Mouse (Mus musculus) c-Kit-negative CD71-positive TER-119-positive erythroid progenitor cells, embryonic 14.5 days (primary cell): ENCODE results near the gene Rtl8c.
"Not testable (repeated sequence)": the region's sequence is repeated elsewhere in the genome, so short reads cannot be mapped to it uniquely, and the experiment has no call there.

Experiments used
- DNase-seq: peaks from one replicate; pipeline ENCODE4 v3.0.0-alpha.2; 2013; ENCODE audit warnings: low read depth, low spot score

Gene Rtl8c

GRCm38 (mm10) chrX:53607242-53608121 is at the start of gene Rtl8c:
Rtl8c (plus strand) TSS chrX:53608032.
- no peak for DNase-seq

GRCm38 (mm10) chrX:53579311-53579710 is 28.5 kb upstream of the Rtl8c start:
- no peak for DNase-seq

GRCm38 (mm10) chrX:53581407-53581806 is 26.4 kb upstream of the Rtl8c start:
- not testable (repeated sequence) for DNase-seq

- DNase-seq, result not testable (repeated sequence)
Observed at GRCm38 (mm10) chrX:53583404-53583803, 24.4 kb upstream of the Rtl8c start.

GRCm38 (mm10) chrX:53599993-53600392 is 7.8 kb upstream of the Rtl8c start:
- not testable (repeated sequence) for DNase-seq

- not testable (repeated sequence) for DNase-seq
Observed at GRCm38 (mm10) chrX:53606176-53606575, 1.7 kb upstream of the Rtl8c start.

- no peak for DNase-seq
Observed at GRCm38 (mm10) chrX:53608122-53608813, 436 bp downstream of the Rtl8c start.

GRCm38 (mm10) chrX:53608879-53609278 is 1.0 kb downstream of the Rtl8c start, which contains the start of gene Gm14597:
Gm14597 (minus strand) TSS chrX:53608979.
- DNase-seq, result not testable (repeated sequence)

GRCm38 (mm10) chrX:53610571-53610970 is 2.7 kb downstream of the Rtl8c start:
- DNase-seq, result peak; percentile 6

GRCm38 (mm10) chrX:53611395-53611794 is 3.6 kb downstream of the Rtl8c start:
- DNase-seq, result not testable (repeated sequence)

GRCm38 (mm10) chrX:53638107-53638506 is 30.3 kb downstream of the Rtl8c start:
- not testable (repeated sequence) for DNase-seq

GRCm38 (mm10) chrX:53642604-53642979 is 34.8 kb downstream of the Rtl8c start:
- DNase-seq, result not testable (repeated sequence)

- peak; percentile 1 for DNase-seq
Observed at GRCm38 (mm10) chrX:53642980-53643961, 35.4 kb downstream of the Rtl8c start, which contains the start of gene Rtl8a. Rtl8a (minus strand) TSS chrX:53643682.

GRCm38 (mm10) chrX:53645885-53646284 is 38.1 kb downstream of the Rtl8c start:
- no peak for DNase-seq

GRCm38 (mm10) chrX:53652917-53653316 is 45.1 kb downstream of the Rtl8c start:
- not testable (repeated sequence) for DNase-seq
